Mouse (Mus musculus) liver, embryonic 14.5 days (tissue): ENCODE results near the gene F11r. TPM values are rescaled to one million over a fixed set of nuclear protein-coding genes. Genes with fewer than 3 reads are reported as not detected.

Source experiments
- ATAC-seq: fragments of 200-750 bp; cut with Nextera tagmentation; 2 replicates; pipeline ENCODE4 v1.8.0; 2017; ENCODE audit warnings: moderate number of reproducible peaks, mild to moderate bottlenecking, moderate library complexity; ENCODE audit not compliant: insufficient read depth
- DNase-seq, 3 experiments: peaks; one replicate each; pipeline ENCODE4 v3.0.0-alpha.2; 2012 to 2013; ENCODE audit warnings: low read depth in 3 of 3, low spot score in 3 of 3
- H3K27ac ChIP-seq: fragments of 300-500 bp; sonication (generic); 2 replicates; pipeline ENCODE4 v1.5.1; 2014; ENCODE audit warnings: moderate library complexity, mild to moderate bottlenecking, control low read depth, inconsistent platforms
- H3K27me3 ChIP-seq: fragments of 300-500 bp; sonication (generic); 2 replicates; pipeline ENCODE4 v1.6.1; 2014; ENCODE audit warnings: mild to moderate bottlenecking, low read length, moderate library complexity; ENCODE audit not compliant: control insufficient read depth, insufficient read depth
- H3K36me3 ChIP-seq: fragments of 300-500 bp; sonication (generic); replicated peaks from 2 replicates; pipeline ENCODE4 v1.6.1; 2014; ENCODE audit warnings: low read depth; ENCODE audit not compliant: control insufficient read depth, insufficient read depth
- H3K4me1 ChIP-seq, 2 experiments: fragments of 200-500 bp in 1 of 2; fragments of 300-500 bp in 1 of 2; sonication (generic) in 1 of 2; replicated peaks; 2 replicates each; pipeline ENCODE4 v1.6.1; 2012 to 2014; ENCODE audit warnings: antibody characterized with exemption in 1 of 2, inconsistent platforms in 1 of 2, low read length in 1 of 2; ENCODE audit not compliant: control insufficient read depth in 2 of 2, insufficient read depth in 2 of 2
- H3K4me2 ChIP-seq: fragments of 300-500 bp; sonication (generic); 2 replicates; pipeline ENCODE4 v1.6.1; 2014; ENCODE audit warnings: low read depth, mild to moderate bottlenecking, control low read depth, moderate library complexity
- H3K4me3 ChIP-seq, 2 experiments: fragments of 200-500 bp in 1 of 2; fragments of 300-500 bp in 1 of 2; sonication (generic) in 1 of 2; 2 replicates each; pipeline ENCODE4 v1.5.1; 2012 to 2014; ENCODE audit warnings: low read depth in 2 of 2, low read length in 2 of 2, mild to moderate bottlenecking in 2 of 2, control low read depth in 1 of 2, inconsistent platforms in 1 of 2, moderate library complexity in 1 of 2; ENCODE audit not compliant: insufficient read depth in 1 of 2
- H3K9ac ChIP-seq: fragments of 300-500 bp; sonication (generic); replicated peaks from 2 replicates; pipeline ENCODE4 v1.6.1; 2014; ENCODE audit warnings: mild to moderate bottlenecking, control low read depth, moderate library complexity
- H3K9me3 ChIP-seq: fragments of 300-500 bp; sonication (generic); 2 replicates; pipeline ENCODE4 v1.6.1; 2016; ENCODE audit warnings: low read length, mixed read lengths; ENCODE audit not compliant: control insufficient read depth
- CTCF ChIP-seq: IDR thresholded peaks from 2 replicates; pipeline ENCODE4 v1.5.1; 2016; ENCODE audit warnings: antibody characterized with exemption, low read depth, control low read depth
- EP300 ChIP-seq: IDR thresholded peaks from 2 replicates; pipeline ENCODE4 v1.6.1; 2016; ENCODE audit warnings: antibody characterized with exemption, low read depth
- WGBS: fragments of 180-500 bp; shearing (Covaris S2); extraction: QIAGEN DNeasy Blood & Tissue Kit; methylation state at CpG from one replicate; pipeline ENCODE4 v1.1.7; 2014; ENCODE audit not compliant: insufficient replicate concordance; 5-methylcytosine and 5-hydroxymethylcytosine counted together
- polyA plus RNA-seq, 2 experiments: library from polyadenylated mRNA; depleted of rRNA in 1 of 2; stranded (reverse) in 1 of 2; unstranded in 1 of 2; fragments of >200 nt; fragmentation: Nextera tagmentation in 1 of 2; extraction: Ambion mirVana in 1 of 2; gene quantifications; 2 replicates each; pipeline versions ENCODE4 v1.2.1 to v1.2.3; 2012 to 2014

Gene F11r
- polyA plus RNA-seq, 2 experiments, result 11.9 to 13.6 TPM

DNA sequence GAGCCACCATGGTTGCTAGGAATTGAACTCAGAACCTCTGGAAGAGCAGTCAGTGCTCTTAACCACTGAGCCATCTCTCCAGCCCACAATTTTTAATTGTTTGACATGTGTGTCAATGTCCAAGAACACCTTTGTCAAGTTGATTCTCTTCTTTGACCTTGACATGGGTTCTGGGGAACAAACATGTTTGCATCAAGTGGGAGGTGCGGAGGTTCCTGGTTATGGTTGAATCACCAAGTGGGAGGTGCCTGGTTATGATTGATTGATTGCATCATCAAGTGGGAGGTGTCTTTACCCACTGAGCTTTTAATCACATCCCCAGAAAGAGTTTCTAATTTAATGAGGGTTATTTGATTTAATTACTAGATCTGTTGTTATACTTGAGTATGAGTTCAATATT lies 20.2 kb downstream of the F11r start:
- no peaks in the 10 kb centered on the region for H3K27me3 ChIP-seq
- ATAC-seq, result no peak
- WGBS, result 69% methylated on average over 1 of the region's 1 CpGs
- no peak for DNase-seq
- no peak overlapping the region for H3K4me3 ChIP-seq
- no peaks in the 10 kb centered on the region for H3K9me3 ChIP-seq
- H3K4me2 ChIP-seq, result no peak overlapping the region
- no peak overlapping the region for H3K27ac ChIP-seq
- H3K9ac ChIP-seq, result no peak overlapping the region
- TF ChIP-seq CTCF (no peak), EP300 (no peak)
- 0 out of 4 replicates have a peak, but pooled peaks cover 0 to 7% of the 10 kb centered on the region in 2 experiments for H3K4me1 ChIP-seq
- no peaks in the 10 kb centered on the region for H3K36me3 ChIP-seq

DNA sequence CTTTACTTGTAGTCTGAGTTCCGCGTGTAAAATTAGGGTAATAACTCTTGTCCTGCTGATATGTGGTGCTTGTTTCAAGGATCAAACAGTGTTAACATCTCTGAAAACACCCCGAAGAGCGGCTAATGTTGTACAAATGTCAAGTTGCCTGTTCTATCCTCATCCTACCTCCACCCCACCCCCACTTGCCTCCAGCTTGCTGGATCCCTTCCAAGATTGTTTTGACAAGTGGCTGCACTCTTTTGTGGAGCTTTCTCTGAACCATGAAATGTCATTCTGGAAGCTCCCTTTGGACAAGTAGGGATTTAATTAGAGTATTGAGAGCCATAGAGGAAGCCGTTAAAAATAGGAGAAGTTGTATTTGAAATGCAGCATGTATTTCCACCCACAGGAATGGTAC lies 22.5 kb downstream of the F11r start:
- no peak for TF ChIP-seq CTCF
- TF ChIP-seq EP300, result no peak
- Histone ChIP-seq H3K4me2 (no peak overlapping the region), H3K9ac (no peak overlapping the region), H3K9me3 (no peaks in the 10 kb centered on the region), H3K4me1 (no peaks in the 10 kb centered on the region), H3K36me3 (no peaks in the 10 kb centered on the region), H3K27ac (no peak overlapping the region), H3K4me3 (no peak overlapping the region), H3K27me3 (no peaks in the 10 kb centered on the region)
- no peak for ATAC-seq
- DNase-seq, result no peak
- 71% methylated on average over 5 of the region's 5 CpGs for WGBS

DNA sequence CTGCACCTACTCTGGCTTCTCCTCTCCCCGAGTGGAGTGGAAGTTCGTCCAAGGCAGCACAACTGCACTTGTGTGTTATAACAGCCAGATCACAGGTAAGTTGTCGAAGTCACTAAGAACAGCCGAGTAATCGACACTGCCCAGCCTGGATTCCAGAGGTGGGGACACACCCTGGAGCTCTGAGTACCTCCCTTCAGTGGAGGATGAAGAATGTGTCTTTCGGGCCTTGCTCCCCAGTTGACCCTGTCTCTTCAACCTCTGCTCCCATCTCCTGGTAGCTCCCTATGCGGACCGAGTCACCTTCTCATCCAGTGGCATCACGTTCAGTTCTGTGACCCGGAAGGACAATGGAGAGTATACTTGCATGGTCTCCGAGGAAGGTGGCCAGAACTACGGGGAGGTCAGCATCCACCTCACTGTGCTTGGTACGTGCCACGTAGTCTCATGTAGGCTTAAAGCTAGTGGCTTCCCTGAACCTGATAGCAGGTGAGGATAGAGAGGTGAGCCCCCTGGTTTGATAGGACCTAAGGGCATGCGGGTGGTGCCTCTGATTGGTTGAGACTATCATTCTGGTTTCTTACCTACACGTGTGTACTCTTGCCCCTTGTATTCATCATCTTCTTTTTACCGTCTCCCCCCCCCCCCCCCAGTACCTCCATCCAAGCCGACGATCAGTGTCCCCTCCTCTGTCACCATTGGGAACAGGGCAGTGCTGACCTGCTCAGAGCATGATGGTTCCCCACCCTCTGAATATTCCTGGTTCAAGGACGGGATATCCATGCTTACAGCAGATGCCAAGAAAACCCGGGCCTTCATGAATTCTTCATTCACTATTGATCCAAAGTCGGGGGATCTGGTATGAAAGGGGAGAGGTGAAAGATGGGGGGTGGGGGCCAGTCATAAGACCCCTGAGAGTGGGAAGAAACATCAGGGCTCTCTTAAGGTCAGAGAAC lies 23.5 kb downstream of the F11r start:
- ATAC-seq, result no peak
- H3K9me3 ChIP-seq, result no peaks in the 10 kb centered on the region
- WGBS, result 74% methylated on average over 21 of the region's 22 CpGs
- H3K4me2 ChIP-seq, result no peak overlapping the region
- H3K27ac ChIP-seq, result no peak overlapping the region
- no peaks in the 10 kb centered on the region for H3K36me3 ChIP-seq
- H3K4me3 ChIP-seq, result no peak overlapping the region
- TF ChIP-seq EP300 (no peak), CTCF (no peak)
- DNase-seq, result no peak
- no peak overlapping the region for H3K9ac ChIP-seq
- no peaks in the 10 kb centered on the region for H3K27me3 ChIP-seq
- no peaks in the 10 kb centered on the region for H3K4me1 ChIP-seq

GRCm38 (mm10) chr1:171463133-171463532 lies 25.8 kb downstream of the F11r start:
- WGBS, result 65% methylated on average over 3 of the region's 3 CpGs
- Histone ChIP-seq H3K9ac (no peak overlapping the region), H3K27me3 (no peaks in the 10 kb centered on the region), H3K4me1 (no peaks in the 10 kb centered on the region), H3K36me3 (no peaks in the 10 kb centered on the region), H3K9me3 (no peaks in the 10 kb centered on the region), H3K27ac (no peak overlapping the region), H3K4me2 (no peak overlapping the region), H3K4me3 (no peak overlapping the region)
- no peak for TF ChIP-seq CTCF
- no peak for TF ChIP-seq EP300
- no peak for DNase-seq
- ATAC-seq, result no peak

GRCm38 (mm10) chr1:171465749-171466412 lies 28.5 kb downstream of the F11r start:
- Histone ChIP-seq H3K4me1 (no peaks in the 10 kb centered on the region), H3K36me3 (no peaks in the 10 kb centered on the region), H3K4me3 (no peak overlapping the region), H3K9ac (no peak overlapping the region), H3K4me2 (no peak overlapping the region), H3K27ac (no peak overlapping the region), H3K27me3 (no peaks in the 10 kb centered on the region), H3K9me3 (no peaks in the 10 kb centered on the region)
- TF ChIP-seq CTCF (no peak), EP300 (no peak)
- 62% methylated on average over 5 of the region's 5 CpGs for WGBS
- ATAC-seq (no peak), DNase-seq (no peak)
